Mouse (Mus musculus): Measurements from ENCODE around the gene Krt7.

The Krt7 gene

DNA sequence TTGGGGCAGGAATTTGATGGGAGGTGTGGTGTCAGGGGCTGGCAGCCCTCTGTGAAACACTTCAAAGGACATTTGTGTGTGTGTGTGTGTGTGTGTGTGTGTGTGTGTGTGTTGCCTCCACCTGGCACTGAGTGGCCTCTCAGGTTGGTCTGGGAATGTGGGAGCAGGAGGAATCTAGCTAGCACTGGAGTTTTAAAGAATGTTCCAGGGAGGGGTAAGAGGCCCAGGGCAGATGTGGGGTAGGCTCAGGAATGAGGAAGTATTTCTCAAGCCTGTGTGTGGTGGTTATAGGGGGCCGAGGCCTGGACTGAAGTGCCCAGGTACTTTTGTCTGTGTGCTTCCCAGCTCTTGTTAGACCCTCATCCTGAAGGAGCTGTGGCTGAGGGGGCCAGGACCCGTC is at the start of gene Krt7:
Krt7 (plus strand) TSS at position 269 of the 400 bp plus-strand sequence.
- no peak for DNase-seq

GRCm38 (mm10) chr15:101362393-101363010 is 48.3 kb upstream of the Krt7 start:
- DNase-seq: no peak

DNA sequence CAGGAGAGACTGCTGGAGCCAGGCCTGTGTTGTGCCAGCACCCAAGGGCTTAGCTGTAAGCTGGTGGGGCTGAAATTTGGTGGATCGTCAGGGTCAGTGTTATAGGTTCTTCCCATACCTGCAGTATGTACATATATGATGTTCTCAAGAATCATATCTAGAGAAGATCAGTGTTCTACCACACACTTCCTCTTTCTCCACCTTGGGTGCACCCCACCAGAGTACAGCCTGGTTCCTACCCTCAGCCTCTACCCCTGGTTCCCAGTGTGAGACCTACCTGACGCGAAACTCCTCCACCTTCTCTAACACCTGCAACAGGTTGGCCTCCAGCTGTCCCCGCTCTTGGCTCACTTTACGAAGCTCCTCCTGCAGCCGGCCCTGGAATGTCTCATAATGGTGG is 46.9 kb upstream of the Krt7 start:
- no peak for DNase-seq

GRCm38 (mm10) chr15:101364425-101364824 is 46.4 kb upstream of the Krt7 start:
- DNase-seq: no peak

DNA sequence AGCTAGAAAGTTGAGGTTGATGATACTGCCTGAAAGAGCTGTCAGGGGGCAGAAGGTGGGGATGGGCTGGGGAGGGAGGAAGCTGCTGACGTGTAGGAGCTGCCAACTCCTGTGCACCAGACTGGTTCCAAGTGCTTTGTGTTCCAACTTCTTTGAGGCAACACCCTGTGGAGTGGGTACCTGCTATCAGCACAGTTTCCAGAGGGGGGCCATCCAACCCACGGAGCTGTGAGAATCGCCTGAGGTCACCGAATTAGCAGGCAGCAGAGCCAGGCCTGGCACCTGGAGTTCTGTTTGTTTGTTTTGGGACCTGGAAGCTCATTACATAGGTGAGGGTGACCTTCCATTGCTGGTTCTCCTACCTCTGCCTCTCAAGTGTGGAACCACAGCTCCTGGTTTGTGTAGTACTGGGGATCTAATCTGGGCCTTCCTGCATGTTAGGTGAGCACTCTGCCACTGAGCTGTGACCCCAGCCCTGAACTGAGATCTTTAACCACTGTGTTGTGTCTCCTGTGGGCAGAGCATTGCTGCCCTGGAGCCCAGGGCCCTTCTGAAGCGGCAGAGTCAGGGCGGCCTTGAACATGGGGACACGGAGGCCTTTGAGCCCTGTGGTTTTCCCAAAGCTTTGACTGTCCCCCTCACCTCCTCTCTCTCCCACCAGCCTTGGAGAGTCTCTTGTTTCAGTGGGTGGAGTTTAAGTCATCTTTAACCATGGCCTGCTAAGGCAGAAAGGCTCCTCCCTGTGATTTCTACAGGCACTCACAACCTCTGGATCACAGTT is 45.8 kb upstream of the Krt7 start:
- DNase-seq: no peak

- DNase-seq: no peak
Measured at GRCm38 (mm10) chr15:101365721-101366120, 45.1 kb upstream of the Krt7 start.

GRCm38 (mm10) chr15:101366482-101366881 is 44.4 kb upstream of the Krt7 start:
- DNase-seq: no peak

- DNase-seq: no peak
Measured at GRCm38 (mm10) chr15:101366926-101367325, 43.9 kb upstream of the Krt7 start.

DNA sequence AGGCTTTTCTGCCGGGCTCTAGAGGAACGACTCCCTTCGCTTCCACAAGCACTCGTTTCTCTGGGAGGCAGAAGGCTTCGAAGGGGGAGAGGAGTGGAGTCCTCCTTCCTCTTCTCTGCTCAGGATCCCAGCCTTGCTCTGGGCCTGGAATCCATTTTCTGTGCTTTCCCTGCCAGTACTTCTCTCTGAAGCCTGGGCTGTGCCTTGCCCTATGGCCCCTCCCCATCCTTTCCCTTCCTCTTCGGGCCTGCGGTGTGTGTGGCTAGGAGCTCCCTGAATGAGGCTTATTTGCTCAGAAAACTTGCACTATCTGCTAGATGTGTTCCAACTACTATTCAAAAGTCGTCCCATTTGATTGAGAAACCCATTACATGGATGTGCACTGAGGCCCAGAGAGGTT is 43.3 kb upstream of the Krt7 start:
- DNase-seq: no peak

DNA sequence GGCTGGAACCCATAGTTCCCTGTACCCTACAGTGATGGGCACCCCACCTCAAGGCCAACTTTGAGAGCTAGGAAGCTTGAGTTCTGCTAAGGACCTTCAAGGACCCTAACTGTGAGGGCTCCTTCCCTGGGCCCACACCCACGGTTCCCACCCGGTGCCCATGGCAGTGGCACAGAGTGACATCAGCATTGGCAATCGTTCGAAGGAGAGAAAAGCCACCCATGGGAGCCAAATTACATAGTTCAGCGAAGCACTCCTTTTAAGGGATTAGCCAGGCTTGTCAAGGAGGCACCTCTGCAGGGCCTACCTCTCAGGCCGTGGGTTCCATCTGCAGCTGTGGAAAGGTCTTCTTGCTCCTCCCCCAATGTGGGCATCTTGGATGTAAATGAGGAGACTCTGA is 42.8 kb upstream of the Krt7 start:
- DNase-seq: no peak

- DNase-seq: no peak
Measured at GRCm38 (mm10) chr15:101368502-101369381, 42.1 kb upstream of the Krt7 start.

DNA sequence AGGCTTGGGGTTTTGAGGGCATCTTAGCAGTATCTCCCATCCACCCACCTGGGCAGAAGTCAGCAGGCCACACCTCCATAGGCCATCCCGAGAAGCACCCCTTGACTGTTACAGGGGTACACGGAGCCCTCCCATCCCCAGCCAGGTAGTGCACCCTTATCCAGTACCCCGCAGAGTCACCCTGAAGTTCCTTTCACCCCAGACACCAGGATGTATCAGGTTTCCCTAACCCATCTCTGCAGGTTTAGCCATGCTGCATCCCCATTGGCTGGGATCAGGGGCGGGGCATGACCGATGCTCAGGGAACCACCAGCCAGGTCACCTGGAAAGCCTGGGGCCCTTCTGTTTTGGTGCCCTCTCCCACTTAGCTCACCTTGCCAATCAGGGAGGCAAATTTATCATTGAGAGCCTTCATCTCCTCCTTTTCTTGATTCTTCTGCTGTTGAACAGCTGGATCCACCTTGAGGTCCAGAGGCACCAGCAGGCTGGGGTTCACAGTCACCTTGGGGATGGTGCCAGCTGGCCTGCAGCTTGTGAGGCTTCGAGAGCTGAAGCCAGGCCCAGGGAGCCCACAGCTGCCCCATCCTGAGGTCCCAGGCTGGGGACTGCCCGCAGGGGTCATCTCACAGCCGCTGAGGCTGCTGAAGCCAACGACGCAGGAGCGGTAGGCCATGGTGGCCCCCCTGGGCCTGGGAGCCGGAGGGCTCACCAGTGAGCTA is 41.3 kb upstream of the Krt7 start:
- no peak for DNase-seq

DNA sequence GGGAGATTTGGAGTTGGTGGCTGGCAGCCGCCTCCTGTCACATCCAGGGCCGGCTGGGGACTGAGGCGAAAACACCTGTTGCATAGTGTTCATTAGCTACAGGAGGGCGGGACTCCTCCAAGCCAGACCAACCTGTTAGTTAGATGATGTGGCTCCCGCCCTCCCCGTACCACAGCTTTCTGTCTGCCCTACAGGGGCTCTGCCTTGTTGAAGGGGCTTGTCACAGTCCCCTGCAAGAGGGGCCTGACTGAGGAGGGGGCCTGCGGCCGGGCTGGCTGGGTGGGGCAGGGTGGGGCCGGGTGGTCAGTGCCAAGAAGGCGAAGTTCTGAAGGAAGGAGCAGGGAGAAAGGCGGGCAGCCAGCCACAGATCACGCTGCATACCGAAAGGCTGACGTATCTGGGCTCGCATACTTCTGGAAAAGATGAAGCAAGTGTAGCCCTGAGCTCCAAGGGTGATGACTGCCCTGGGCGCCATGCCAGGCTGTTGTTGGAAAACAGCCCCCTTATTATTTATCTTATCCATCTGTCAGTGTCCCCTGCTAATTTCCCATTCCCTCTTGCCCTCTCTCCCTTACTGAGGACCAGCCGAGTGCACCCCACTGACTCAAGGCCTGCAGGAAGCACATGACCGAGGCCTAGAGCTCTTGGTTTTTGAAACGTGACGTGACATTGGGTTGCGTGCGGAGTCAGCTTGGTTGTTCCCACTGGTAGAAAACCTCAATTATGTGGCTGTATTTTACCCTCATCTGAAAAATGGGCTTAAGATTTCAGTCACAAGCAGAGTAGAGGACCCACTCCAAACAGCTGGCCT is 40.5 kb upstream of the Krt7 start, which contains the start of gene Krt80:
Krt80 (minus strand) TSS at position 62 of the 811 bp plus-strand sequence.
- no peak for DNase-seq

DNA sequence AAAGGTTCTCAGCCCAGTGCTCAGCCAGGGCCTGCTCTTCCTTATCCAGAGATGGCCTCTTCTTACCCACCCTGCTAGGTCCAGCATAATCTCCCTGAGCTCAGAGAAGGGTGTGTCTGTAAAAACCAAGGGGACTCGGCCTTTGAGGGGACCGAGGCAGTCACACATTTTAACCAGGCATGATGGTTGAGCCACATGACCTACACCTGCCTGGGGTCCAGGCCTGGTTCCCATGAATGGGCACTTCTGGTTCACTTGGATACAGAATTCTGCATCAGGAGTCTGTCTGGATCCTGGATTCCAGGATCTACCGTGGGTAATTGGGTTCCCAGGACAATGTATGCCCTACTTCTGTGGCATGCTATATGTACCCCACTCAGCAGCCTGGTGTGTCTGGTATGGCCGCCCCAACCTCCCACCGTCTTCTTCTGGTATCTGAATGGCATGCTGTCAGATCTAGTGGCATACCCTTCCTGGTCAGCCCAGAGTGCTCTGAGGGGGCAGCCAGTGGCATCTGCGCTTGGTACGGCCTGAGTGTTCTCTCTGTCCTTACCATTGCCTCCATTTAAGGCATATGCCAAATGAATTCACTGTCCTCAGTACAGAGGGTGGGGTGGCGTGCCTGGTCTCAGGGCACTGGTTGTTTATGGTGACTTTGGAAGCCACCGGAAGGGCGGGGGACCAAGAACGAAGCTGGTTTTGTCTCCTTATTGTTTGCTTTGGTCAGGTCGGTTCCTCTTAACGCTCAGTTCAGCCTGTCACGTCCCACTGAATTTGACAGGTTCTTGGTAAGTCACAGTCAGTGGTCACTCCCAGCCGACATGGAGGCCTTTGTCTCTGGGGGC is 39.5 kb upstream of the Krt7 start:
- no peak for DNase-seq

DNA sequence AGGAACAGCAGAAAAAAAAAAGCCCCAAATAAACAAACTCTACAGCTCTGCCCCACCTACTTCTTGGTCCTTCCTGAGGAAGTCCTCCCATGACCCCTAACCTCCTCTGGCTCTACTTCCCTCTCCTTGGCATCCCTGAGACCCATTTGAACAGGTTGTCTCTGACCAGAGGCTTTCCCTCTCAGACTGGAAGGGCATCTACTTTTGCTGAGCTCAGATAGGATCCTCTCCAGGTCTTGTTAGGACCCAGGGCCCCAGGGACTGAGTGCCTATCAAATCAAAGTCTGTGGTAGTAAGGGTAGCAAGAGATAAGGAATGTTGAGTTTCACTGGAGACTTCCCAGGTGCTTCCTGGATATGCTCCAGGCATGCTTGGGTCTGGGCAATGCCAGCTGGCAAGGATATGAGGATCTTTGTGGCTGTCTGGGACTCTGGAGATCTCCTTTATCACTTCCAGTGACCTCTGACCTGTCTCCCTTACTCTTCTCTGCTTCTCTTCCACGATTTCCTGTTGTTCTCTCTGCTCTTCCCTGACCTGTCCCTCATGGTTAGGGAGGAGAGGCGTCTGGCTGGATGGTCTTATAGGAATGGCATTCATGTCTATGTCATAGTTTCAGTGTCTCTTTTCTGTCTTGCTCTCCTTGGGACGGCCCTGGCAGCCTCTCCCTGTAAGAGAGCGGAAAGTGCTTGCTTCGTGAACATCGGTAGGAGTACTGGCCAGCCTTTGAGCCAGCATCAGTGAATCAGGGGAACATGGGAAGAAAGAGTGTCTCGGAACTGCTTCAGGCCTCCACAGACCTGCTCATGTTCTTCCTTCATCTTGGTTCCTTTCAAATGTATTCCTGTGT is 38.5 kb upstream of the Krt7 start:
- no peak for DNase-seq

GRCm38 (mm10) chr15:101373286-101373898 is 37.5 kb upstream of the Krt7 start:
- DNase-seq: no peak

GRCm38 (mm10) chr15:101374879-101375278 is 36.0 kb upstream of the Krt7 start:
- no peak for DNase-seq

GRCm38 (mm10) chr15:101375956-101376775 is 34.7 kb upstream of the Krt7 start:
- DNase-seq: no peak

DNA sequence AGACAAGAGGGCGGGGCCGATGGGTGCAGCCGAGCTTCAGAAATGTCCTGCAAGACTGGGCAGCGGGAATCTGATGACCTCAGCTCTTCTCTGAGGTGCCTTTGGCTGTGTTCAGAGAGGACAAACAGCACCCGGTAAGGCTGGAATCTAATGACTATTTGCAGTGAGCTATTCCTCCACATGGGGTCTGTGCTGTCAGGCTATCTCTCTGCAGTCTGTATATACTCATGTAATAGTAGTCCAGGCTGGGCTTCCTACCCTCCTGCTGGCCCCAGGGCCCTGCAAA is 34.1 kb upstream of the Krt7 start:
- DNase-seq: no peak
